Mouse (Mus musculus) lung, postnatal 0 days (tissue): ENCODE measurements around the gene Ncor1.

ENCODE experiments used
- CTCF ChIP-seq: IDR thresholded peaks from 2 replicates; pipeline ENCODE4 v1.5.1; 2016; ENCODE audit warnings: antibody characterized with exemption, mild to moderate bottlenecking
- EP300 ChIP-seq: IDR thresholded peaks from 2 replicates; pipeline ENCODE4 v1.6.1; 2016; ENCODE audit warnings: antibody characterized with exemption, mild to moderate bottlenecking, control low read depth

DNA sequence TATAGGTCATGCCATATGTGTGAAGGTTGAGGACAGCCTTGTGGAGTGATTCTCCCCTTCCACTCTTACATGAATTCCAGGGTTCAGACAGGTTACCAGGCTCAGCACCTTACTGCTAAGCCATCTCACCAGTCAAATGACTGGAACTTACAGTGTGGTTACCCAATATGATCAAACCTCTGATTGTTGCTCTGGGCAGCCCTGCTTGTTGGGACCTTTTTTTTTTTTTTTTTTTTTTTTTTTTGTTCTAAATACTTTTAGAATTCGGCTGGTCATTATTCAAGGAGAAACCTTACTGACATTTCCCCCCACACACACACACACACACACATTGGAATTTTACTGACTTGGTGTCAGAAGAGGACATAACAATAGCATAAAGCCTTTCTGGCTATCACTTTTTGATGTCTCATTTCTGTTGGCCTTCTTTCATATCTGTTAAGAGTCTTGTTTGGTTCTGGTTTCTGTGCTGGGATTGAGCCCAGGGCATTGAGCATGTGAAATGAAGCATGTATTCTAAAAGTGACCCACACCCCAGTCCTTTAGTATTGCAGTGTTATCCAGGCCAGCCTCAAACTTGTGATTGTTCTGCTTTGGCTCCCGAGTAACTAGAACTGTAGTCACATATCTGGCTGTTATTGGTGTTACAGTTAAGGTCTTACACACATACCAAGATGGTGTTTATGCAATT lies 5.0 kb upstream of the Ncor1 start:
- TF ChIP-seq CTCF (no peak), EP300 (no peak)
